Mouse (Mus musculus) mature B cell (primary cell): ENCODE results near the gene Tmco4.

ENCODE experiments used
- in situ Hi-C: fragments of 300-500 bp; cut with MboI; formaldehyde crosslinking; loops from 2 replicates; pipeline ENCODE4 v1.14.3; 2019

Gene Tmco4

GRCm38 (mm10) chr4:138972827-138973718 is at the start of gene Tmco4:
Gene Tmco4, plus strand, starts transcription at chr4:138972888.
- in situ Hi-C loops: no loop called here

GRCm38 (mm10) chr4:138925561-138925960 is 47.1 kb upstream of the Tmco4 start:
- in situ Hi-C loops: no loop called here

GRCm38 (mm10) chr4:138933862-138934261 is 38.8 kb upstream of the Tmco4 start:
- in situ Hi-C loops: no loop called here

GRCm38 (mm10) chr4:138934456-138935145 is 38.1 kb upstream of the Tmco4 start:
- in situ Hi-C loops: no loop called here

- in situ Hi-C loops: no loop called here
These were observed 34.0 kb upstream of the Tmco4 start for GRCm38 (mm10) chr4:138938495-138939269.

GRCm38 (mm10) chr4:138939481-138939880 is 33.2 kb upstream of the Tmco4 start:
- in situ Hi-C loops: no loop called here

- in situ Hi-C loops: no loop called here
These were observed 31.3 kb upstream of the Tmco4 start for GRCm38 (mm10) chr4:138941401-138941800.

- in situ Hi-C loops: no loop called here
These were observed 30.7 kb upstream of the Tmco4 start for GRCm38 (mm10) chr4:138941966-138942365.

GRCm38 (mm10) chr4:138943730-138944129 is 29.0 kb upstream of the Tmco4 start:
- in situ Hi-C loops: no loop called here

- in situ Hi-C loops: no loop called here
These were observed 24.4 kb upstream of the Tmco4 start for GRCm38 (mm10) chr4:138948257-138948656.

- in situ Hi-C loops: no loop called here
These were observed 14.1 kb upstream of the Tmco4 start for GRCm38 (mm10) chr4:138958612-138959011.

- in situ Hi-C loops: no loop called here
These were observed 13.6 kb upstream of the Tmco4 start for GRCm38 (mm10) chr4:138959120-138959519.

GRCm38 (mm10) chr4:138959926-138960325 is 12.8 kb upstream of the Tmco4 start:
- in situ Hi-C loops: no loop called here

GRCm38 (mm10) chr4:138962719-138963118 is 10.0 kb upstream of the Tmco4 start:
- in situ Hi-C loops: no loop called here

GRCm38 (mm10) chr4:138965871-138966270 is 6.8 kb upstream of the Tmco4 start:
- in situ Hi-C loops: no loop called here

- in situ Hi-C loops: no loop called here
These were observed 5.8 kb upstream of the Tmco4 start, which contains the start of gene Rnf186 for GRCm38 (mm10) chr4:138966866-138967265. Gene Rnf186, plus strand, starts transcription at chr4:138967112.

- in situ Hi-C loops: no loop called here
These were observed 5.2 kb upstream of the Tmco4 start for GRCm38 (mm10) chr4:138967485-138967884.

GRCm38 (mm10) chr4:138968772-138969556 is 3.7 kb upstream of the Tmco4 start:
- in situ Hi-C loops: no loop called here

GRCm38 (mm10) chr4:138969736-138970135 is 3.0 kb upstream of the Tmco4 start:
- in situ Hi-C loops: no loop called here

GRCm38 (mm10) chr4:138971371-138971770 is 1.3 kb upstream of the Tmco4 start:
- in situ Hi-C loops: no loop called here

- in situ Hi-C loops: no loop called here
These were observed 405 bp upstream of the Tmco4 start for GRCm38 (mm10) chr4:138972139-138972826.
